Mouse (Mus musculus): ENCODE data around the gene Ralgps1.

Ralgps1 gene

DNA sequence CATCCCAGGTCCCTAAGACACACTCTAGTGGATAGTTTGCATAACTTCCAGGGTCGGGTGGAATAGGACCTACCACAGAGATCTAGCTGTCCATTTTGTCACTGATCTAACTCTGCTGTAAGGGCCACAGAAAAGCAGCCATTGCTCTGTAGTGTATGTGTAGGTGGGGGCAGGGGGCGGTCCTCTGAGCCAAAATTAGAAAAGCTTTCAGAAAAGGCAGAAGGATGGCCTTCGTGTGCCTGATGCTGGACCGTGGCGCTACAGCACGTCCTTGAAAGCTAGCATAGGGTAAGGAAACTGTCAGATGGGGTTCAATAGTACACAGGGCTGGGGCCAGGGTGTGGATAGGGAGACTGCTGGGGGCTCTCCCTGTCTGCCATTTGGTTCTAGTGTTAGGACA lies 126.4 kb downstream of the Ralgps1 start:
- no peak for DNase-seq (ENCODE audit: low spot score in 2 of 2)

DNA sequence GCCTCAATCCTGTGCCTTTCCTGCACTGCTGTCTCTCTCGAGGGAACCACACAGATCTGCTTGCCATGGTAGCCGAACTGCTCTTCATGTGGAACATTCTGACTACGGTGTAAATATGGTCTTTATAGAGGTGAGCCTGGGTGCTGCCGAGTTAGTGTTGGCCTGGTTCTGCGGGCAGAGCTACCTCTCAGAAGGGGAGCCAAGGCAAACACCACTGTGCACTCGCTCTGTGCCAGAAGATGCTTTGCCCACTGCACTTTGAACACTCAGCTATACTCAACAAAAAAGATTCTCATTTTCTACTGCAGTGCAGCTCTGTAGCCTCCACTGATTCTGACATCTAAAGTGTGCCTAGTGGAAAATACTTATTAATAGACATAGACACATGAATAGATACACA lies 133.7 kb downstream of the Ralgps1 start:
- DNase-seq (ENCODE audit: low spot score in 2 of 2): no peak

DNA sequence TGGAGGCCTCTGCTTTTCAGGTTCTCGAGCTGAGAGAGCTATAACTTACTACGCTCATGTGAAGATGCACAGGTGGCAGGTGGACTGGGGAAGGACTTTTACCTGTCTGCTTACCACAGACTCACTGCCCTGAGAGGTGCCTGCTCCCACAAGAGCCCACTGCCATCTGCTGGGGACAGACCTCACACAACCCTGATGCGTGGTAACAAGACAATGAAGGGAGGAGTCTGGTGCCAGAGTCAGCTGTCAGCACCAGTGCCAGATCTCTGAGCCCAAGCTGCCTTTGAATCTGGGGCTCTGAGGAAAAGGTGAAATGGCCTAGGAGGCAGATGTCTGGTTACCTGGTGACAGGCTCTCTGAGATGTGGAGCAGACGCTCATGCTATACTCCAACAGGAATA lies 136.4 kb downstream of the Ralgps1 start:
- no peak for DNase-seq (ENCODE audit: low spot score in 2 of 2)

DNA sequence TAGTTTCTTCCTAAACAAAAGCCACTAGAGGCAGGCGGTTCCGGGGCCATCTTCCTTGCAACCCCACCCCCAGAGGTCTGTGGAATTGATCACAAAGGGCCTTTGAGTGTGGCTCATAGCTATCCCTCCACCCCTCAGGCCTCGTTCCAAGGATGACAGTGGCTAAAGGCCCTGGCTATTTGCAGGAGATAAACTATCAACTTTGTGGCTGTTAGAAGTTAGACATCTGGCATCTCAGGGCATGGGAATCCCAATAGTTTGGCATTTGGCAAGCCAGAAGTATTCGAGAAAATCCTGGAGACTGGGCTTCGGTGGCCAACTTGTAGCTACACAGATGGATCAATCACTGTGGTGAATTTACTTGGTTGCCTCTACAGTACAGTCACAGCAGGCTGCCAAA lies 137.4 kb downstream of the Ralgps1 start:
- DNase-seq (ENCODE audit: low spot score in 2 of 2): no peak

DNA sequence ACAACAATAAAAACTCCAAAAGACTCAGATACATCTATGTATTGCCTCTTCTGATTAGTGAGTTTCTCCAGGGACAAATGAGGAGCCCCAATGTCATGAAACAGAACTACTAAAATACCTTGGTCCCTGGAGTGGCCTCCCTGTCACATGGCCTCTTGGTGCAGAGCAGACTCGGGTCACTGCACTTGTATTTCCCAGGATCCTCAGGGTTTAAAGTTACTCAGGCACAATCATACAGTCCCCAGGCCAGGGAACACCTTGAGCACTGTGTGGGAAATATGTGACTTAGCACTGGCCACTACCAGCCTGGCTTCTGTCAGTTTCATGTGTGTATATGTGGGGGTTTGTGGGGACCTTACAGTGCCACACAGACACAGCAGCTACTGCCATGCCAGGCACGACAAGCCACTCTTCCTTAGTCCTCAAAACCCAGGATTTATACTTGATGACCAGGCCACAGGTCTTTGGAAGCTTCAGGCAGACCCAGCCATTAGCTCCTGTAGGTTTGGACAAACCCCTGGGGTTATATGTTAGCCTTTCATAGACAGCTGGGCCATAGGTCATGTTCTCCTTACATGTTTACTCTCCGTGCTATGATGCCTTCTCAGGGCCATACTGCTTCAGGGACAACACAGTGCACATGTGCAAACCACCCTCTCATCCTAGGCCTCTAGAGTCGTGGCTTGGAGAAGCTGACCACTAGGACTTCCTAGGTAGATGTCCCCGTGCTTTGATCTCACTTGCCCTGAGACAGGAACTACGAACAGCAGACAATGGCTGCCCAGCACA lies 138.3 kb downstream of the Ralgps1 start:
- DNase-seq (ENCODE audit: low spot score in 2 of 2): no peak

DNA sequence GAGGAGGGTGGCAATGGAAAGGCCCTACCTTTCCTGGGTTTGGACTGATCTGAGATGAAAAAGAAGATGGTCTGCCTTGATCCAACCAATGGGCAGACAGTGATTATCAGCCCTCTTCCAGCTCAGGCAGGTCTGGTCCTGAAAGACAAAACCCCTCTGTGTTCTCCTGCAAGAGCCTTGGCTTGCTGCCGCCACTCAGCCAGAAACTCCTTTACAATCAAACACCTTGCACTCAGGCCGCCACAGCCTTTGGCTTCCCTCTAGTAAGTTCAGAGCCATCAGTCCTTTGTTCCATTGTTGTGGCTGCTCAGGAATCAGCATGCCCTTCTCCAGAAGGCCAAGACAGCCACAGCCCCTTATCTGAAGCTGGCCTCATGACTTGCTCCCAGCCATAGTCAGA lies 139.5 kb downstream of the Ralgps1 start:
- DNase-seq (ENCODE audit: low spot score in 2 of 2): no peak

DNA sequence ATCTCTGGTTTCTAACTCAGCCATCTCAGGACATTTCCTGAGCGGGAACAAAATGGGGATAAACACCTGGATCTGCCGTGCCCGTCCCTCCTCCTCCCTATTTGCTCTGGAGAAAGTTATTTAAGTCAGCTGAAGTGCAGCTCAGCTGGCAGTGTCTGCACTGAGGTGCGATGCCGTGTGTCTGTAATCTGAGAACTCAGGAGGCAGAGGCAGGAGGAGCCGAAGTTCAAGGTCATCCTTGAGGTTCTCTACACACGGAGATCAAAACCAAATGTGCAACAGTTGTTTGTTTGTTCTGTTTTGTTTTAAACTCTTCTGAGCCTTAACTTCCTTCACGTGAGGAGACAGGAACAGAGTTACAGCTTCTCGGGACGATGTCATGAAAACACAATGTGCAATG lies 140.6 kb downstream of the Ralgps1 start:
- DNase-seq (ENCODE audit: low spot score in 2 of 2): no peak

DNA sequence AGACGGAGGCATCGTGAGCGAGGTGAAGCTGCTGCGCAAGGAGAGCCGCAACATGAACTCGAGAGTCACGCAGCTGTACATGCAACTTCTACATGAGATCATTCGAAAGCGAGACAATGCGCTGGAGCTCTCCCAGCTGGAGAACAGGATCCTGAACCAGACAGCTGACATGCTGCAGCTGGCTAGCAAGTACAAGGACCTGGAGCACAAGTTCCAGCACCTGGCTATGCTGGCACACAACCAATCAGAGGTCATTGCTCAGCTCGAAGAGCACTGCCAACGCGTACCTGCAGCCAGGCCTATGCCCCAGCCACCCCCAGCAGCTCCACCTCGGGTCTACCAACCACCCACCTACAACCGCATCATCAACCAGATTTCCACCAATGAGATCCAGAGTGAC lies 142.7 kb downstream of the Ralgps1 start:
- DNase-seq (ENCODE audit: low spot score in 2 of 2): no peak

DNA sequence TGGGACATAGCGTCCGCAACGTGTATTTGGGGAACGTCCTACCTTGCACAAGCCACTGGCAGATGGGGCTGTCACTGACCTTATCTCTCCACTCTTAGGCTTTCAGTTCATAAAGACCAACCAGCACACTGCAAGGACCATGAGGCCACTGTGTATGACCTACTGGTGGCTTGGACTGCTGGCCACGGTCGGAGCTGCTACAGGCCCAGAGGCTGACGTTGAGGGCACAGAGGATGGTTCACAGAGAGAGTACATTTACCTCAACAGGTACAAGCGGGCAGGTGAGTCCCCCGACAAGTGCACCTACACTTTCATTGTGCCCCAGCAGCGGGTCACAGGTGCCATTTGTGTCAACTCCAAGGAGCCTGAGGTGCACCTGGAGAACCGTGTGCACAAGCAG lies 143.2 kb downstream of the Ralgps1 start:
- no peak for DNase-seq (ENCODE audit: low spot score in 2 of 2)

DNA sequence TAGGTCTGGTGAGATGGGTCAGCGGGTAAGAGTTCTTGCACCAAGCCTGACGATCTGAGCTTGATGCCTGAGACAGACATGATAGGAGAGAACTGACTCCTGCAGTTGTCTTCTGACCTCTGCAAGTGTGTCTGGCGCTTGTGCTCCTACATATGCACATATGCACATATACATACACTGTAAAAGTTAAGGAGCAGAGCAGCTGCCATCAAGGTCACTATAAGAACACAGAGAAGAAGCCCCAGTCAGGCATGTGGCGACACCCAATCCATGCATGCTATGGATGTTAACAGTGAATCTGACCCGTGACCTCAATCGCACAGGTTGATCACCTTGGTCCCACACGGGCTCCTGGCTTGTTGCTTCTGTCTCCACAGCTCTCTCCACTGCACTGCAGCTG lies 145.4 kb downstream of the Ralgps1 start:
- no peak for DNase-seq (ENCODE audit: low spot score in 2 of 2)

DNA sequence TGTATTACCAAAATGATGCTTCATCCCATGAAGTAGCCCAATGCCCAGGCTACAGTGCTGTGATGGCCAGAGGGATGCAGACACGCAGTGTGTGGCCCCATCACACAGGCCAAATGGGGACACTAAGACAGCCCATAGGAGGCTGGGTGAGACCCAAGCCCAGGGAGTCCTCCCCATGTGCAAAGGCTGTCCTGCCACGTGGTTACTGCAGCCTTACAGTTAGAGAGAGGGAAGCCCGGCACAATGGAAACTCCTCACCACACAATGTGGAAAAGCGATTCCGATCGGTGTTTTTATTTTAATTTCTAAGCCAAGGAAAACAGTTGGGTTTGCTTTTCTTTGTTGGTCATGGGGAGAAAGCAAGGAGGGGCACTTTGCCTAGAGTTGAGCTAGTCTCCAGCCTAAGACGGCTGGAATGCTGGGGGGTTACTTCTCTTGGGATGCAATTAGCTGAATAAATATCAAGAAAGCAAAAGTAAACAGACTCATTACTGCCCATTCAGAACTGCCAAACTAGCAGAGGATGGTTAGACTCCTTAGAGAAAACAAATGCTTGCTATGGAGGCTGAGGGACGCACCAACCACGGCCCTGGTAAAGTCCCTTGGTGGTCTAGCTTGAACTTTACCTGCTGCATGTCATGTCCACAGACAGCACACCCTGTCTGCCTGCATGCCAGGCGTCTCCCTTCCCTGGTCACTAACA lies 147.5 kb downstream of the Ralgps1 start:
- DNase-seq (ENCODE audit: low spot score in 2 of 2): no peak

DNA sequence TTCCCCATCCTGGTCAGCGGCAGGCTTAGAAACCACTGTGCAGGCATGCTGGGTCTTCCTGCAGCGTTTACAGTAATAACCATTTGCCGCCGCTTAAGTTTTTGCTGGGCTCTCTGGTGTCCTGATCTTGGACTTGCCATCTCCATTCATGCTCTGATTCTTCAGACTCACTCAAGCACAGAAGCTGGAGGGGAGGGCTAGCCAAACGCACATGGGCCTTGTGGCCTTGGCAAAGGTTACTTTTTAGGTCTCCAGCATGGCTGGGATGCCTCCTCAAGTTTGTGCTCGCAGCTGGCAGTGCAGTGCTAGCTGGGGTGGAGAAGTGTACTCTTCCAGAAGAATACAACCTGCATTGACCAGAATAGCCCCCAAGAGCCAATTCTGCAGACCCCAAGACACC lies 148.8 kb downstream of the Ralgps1 start:
- DNase-seq (ENCODE audit: low spot score in 2 of 2): no peak

DNA sequence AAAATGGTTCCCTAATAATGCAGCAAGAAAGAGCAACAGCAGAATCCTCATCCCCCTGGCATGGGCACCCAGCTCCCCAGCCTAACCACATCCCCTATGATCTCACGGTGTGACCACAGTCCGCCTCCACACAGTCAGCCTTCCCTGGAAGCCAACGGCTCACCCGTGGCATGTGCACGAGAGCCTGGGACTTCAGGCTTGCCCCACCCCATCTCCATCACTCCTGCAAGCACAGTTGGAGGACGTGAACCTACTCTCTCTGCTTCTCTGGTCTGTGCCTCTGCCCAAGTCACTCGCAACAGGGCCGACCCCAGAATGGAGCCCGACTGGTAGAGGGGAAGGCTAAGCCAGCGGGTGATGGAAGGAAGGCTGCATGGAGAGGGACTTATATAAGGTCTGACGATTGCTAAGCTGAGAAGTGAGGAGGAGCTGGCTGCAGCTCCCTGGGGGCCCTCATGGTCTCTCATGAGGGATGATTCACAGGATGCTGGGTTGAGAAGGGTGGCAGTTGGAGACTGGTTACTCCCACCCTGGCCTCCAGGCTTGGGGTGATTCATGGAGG lies 149.9 kb downstream of the Ralgps1 start:
- DNase-seq (ENCODE audit: low spot score in 2 of 2): no peak

DNA sequence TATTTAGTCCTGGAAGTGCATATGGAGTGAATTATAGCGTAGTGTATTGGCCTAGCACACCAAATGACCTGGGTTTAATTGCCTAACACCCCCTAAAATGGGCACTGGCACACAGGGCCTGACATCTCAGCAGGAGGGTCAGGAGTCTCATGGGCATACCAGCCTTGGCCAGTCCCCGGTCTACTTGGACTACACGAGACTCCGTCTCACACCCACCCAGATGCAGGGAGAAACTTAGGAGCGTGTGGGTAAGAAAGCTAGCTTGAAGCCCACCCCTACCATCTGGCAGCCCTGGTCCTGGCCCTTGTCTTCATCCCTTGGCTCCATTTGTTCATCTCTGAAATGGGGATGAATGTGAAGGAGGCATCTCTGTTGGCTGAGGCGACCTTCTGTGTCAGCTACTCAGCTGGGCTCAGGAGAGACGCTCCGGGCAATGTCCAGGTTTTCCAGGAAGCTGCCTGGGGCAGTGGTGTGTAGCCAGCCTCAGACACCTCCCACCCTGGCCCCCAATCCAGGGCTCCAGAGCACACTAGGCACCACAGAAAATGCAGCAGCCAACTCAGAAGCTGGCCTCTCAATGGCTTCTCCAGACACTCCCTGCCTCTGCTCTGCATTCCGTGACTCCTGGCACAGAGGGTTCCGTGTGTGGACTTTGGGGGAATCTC lies 150.5 kb downstream of the Ralgps1 start:
- DNase-seq (ENCODE audit: low spot score in 2 of 2): no peak

DNA sequence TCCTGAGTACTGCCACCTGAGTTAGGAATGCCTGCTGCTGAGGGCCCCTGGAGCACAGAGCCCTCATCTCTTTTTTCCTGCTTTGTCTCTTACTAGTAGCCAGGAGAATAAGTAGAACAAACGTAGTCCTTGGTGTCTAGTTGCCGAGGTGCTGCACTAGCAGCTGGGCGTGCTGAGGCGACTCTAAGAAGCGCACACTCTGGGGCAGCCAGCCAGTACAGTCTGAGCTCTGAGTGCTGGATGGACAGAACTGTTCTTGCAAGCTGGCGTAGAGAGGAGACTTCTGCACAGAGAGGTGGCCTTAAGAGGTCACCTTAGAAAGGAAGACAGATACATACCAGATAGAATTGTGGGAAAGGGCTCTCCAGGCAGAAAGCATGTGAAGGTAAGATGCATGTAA lies 151.0 kb downstream of the Ralgps1 start:
- DNase-seq (ENCODE audit: low spot score in 2 of 2): no peak

DNA sequence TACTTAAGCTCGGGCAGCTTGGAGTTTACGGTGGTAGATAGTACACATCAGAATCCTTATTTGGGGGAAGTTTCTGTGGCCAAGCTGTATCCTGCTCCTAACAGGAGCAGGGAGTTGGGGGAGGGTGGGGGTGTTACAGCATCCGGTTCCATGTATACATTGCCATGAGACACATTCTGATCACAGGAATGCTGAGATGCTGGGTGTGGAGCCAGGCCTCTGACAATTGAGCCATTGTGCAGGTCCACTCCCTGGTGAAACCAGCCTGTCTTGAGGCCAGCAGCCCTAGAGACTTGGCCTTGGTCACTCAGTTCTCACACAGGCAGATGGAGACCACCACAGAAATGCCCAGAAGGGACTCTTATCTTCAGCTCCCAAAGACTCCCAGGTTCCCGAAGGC lies 151.6 kb downstream of the Ralgps1 start:
- DNase-seq (ENCODE audit: low spot score in 2 of 2): no peak

DNA sequence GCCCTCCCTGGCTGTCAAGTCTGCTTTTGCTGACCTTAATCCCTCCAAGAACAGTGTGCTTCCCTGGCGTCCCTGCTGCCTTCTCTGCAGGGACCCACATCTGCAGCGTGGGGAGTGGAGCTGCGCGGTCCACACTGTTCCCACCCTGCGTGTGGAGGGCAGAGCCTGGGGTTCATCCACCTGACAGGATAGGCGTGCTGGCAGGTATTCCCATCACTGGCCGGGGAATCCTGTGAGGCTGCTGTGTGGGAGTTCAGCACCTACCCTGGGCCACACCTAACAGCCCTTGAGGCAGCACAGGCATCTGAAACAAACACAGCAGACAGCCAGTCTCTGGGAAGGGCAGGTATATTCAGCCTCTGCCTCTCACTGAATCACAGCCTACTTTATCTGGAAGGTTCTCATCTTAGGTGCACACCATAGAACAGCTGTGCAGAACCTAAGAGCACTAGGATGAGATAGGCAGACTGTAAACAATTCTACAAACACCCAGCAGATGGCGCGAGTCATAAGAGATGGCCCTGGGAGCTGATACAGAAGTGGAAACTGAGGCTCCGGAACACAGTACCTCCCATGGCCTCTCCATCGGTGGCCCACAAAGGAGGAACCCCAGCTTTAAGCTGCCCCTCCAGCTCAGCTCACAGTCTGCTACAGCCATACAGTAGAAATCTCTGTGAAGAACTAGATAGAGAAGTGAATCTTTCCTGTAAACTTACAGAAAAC lies 152.2 kb downstream of the Ralgps1 start:
- no peak for DNase-seq (ENCODE audit: low spot score in 2 of 2)

DNA sequence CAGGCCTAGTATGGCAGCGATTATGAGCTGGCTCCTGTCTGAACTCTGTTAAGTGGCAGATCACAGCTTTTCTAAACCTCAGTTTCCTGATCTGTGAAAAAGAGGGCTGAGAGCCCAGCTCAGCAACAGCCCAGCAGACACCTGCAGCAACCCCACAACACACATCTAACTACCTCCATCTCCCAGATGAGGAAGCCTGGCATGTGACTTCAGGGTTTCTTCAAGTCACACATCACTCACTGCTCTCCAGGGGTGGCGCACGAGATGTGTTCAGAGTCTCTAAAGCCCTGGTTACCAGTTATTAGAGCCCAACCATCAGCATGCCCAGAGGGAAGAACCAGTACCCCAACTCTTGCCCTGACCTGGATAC lies 153.9 kb downstream of the Ralgps1 start:
- DNase-seq (ENCODE audit: low spot score in 2 of 2): no peak

DNA sequence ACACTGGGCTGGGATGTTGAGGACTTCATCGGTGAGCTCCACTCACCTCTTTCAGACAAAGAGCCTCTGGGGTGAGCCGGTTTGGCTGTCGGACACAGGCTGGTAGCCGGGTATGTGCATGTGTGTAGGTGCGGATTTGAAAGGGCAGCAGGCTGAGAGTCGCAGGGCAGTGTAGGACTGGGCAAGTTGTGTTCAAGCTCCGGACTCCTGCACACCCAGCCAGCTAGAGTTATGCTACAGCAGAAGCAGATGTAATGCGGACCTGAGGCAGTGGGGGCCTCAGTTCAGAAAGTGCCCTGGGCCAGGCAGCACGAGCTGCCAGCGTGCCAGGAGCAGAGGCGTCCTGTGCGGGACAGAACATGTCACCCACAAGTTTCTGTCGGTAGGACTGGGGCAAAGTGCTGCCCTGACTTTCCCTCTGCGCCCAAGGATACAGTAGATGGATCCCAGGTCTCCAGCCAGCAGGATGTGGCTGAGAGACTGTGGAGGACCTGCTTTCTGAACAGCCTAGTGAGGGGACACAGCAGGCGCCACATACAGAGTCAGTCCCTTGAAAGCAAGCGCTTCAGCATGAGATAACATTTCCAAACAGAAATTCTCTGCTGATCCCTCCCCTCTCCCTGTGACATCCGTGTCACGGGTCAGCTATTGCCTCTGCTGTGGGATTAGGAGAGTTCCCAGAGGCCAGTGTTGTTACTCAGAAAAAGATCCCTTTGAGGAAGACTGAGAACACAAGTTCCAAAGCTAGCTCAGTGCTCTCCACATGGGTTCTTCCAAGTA lies 154.5 kb downstream of the Ralgps1 start:
- DNase-seq (ENCODE audit: low spot score in 2 of 2): no peak

DNA sequence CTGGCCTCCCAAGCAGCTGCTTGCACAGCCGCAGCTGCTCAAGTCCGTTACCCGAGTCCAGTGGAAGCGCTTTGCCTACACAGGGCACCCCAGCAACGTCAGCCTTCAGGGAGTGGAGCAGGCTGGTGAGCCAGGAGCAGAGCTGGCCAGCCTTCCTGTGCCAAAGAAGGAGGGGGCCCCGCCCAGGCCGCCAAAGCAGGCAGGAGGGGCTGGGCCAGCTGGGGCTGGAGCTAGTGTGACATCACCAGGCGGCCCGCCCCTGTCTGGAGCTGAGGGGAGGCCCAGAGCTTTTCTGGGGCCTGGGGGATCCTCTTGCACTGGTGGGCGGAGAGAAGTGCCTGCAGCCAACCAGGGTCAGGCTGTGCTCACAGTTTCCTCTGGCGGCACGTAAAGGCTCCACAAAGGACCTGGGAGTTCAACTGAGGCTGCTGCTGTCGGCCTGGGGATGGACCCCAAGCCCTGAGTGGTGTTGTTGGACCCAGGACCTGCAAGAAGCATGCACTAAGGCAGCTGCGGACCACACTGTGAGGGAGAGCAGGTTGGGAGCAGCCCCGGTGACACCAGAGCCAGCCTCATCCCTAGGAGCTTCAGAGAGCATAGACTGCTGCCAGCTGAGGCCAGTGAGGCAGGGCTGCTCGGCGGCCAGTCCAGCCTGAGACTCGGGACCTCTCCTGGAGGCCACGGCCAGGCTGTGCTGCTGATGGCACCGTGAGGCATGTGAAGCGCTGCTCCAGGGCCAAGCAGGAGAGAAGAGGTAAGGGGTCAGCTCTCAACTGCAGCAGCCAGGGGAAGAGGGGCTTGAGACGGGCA lies 155.4 kb downstream of the Ralgps1 start, which contains the start of gene Angptl2:
Gene Angptl2 (plus strand): TSS at position 370 of the 810 bp plus-strand sequence.
- DNase-seq (ENCODE audit: low spot score in 2 of 2): peak; percentile 29 to 57
